Mouse (Mus musculus) central nervous system, embryonic 18 days (tissue): Measurements from ENCODE around the gene Snrpd3. TPM values are rescaled to one million over a fixed set of nuclear protein-coding genes. Genes with fewer than 3 reads are reported as not detected.

Source experiments
- polyA plus RNA-seq: library from polyadenylated mRNA; depleted of rRNA; stranded (reverse); fragments of >200 nt; gene quantifications from 2 replicates; pipeline ENCODE4 v1.2.3, GENCODE M21; 2012; rRNA removed

Gene Snrpd3
- 74.1 and 91.5 TPM in 2 replicates for polyA plus RNA-seq

DNA sequence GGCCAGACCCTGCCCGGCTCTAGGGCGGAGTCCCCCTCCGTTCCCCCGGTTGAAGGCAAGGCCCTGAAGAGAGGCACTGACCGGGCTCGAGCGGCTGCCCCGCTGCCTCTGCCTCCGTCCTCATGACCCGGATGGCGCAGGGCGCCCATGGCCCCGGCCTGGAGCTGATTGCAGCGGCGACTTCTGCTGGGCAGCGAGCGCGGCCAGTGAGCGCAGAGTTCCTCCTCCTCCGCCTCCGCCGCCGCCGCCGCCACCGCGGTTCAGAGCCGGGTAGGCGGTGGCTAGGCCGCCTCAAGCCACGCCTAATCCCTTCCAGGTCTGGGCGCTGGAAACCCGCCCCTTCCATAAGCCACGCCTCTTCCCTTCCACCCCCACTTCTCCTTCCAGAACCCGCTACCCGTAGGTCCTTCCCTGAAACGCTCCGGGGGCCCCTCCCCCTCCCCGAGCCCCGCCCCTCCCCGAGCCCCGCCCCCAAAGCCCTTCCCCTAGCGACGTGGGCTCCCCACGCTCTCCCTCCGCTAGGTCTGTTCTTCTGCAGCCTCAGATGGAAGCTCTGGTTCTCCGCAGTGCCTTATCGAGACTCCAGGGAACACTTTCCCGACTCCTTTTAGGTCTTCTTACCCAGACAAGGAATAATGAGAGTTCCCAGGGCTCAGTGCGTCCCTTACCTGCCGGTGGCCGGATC is at the start of gene Snrpd3:
Snrpd3 (plus strand) TSS at position 479 of the 685 bp plus-strand sequence.

DNA sequence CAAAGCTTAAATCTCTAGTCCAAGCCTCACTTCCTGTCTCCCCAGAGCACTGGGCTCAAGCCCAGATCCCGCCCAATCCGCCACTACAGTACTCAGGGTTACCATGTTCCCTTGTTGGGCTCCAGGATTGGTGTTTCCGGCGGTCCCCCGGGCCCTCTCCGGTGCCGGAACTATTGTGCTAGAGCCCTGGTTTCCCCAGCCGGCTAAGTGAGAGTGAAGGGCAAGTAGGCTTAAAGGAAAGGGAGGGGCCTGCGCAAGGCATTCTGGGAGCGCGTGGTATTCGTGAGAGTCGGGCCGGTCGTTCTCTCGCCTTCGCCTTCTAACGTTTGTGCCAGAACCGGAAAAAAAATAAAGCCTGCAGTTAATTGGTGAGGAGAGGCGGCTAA is 400 bp downstream of the Snrpd3 start, which contains the start of gene Gucd1:
Gucd1 (minus strand) TSS at position 215 of the 386 bp plus-strand sequence.

DNA sequence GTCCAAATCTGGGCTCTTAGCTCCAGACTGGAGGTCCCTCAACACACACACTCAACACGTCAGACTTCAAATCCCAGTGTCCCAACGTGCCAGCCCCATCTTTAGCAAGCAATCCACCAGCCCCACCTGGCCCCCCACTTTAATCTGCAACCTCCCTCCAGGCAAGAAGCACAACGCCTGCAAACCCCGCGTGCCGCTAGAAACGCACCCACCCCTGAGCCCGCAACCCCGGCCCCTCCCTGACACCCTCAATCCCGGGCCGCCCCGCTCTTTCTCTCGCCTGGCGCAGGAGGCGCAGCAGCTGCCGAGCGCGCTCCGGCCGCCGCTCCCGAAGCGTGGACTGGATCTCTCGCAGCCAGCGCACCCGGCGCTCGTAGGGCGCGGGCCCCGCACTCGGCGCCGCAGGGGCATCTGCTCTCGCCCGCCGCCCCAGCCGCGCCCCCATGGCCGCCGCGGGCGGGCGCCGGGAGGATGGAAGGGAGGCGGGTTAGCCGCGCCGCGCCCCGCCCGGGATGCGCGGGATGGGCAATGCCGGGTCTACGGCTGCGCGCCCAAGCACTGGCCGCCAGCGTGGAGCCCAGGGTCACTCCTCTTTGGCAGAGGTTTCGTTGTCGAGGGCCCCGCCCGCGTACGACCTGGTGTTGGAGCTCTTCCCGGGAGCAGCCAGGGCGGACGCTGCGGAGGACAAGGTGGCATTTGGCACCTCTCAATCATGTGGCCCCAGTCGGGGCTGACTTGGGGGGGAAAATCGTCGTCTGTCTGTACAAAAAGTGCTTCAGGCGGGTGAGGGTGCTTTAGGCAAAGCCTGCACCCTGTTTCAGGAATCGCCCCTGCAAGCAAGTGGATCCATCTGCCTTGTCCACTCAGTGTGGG is 42.6 kb downstream of the Snrpd3 start, which contains the start of gene Lrrc75b:
Lrrc75b (minus strand) TSS at position 655 of the 873 bp plus-strand sequence.

GRCm38 (mm10) chr10:75561071-75561654 is 43.8 kb downstream of the Snrpd3 start, which contains the start of gene Ggt1:
Gene Ggt1 (plus strand): TSS chr10:75561604.

Other genes starting within 250 kb of the Snrpd3 start
- 16.1 and 23.1 TPM in 2 replicates for gene Adora2a, start 200.7 kb upstream of the Snrpd3 start, polyA plus RNA-seq
- gene Upb1, start 116.4 kb upstream of the Snrpd3 start, polyA plus RNA-seq: 0.09 and 0.19 TPM in 2 replicates
- 18.3 and 20.1 TPM in 2 replicates for gene Gucd1, start 421 bp downstream of the Snrpd3 start, polyA plus RNA-seq
- 29.3 and 30.3 TPM in 2 replicates for gene Lrrc75b, start 42.8 kb downstream of the Snrpd3 start, polyA plus RNA-seq
- 2.7 and 3.3 TPM in 2 replicates for gene Ggt1, start 44.1 kb downstream of the Snrpd3 start, polyA plus RNA-seq
- gene Ggt5, start 71.8 kb downstream of the Snrpd3 start, polyA plus RNA-seq: 4.5 and 4.8 TPM in 2 replicates
- 4.4 and 6.0 TPM in 2 replicates for gene Susd2, start 126.5 kb downstream of the Snrpd3 start, polyA plus RNA-seq
- 43.5 and 45.6 TPM in 2 replicates for gene Cabin1, start 246.8 kb downstream of the Snrpd3 start, polyA plus RNA-seq